Mouse (Mus musculus) lung, postnatal 25 days (tissue): ENCODE results near the gene Pitpna.
"Not testable (repeated sequence)": the region's sequence is repeated elsewhere in the genome, so short reads cannot be mapped to it uniquely, and the experiment has no call there.

ENCODE experiments used
- DNase-seq: peaks from one replicate; pipeline ENCODE4 v3.0.0; 2022; ENCODE audit warnings: low spot score

Pitpna gene

DNA sequence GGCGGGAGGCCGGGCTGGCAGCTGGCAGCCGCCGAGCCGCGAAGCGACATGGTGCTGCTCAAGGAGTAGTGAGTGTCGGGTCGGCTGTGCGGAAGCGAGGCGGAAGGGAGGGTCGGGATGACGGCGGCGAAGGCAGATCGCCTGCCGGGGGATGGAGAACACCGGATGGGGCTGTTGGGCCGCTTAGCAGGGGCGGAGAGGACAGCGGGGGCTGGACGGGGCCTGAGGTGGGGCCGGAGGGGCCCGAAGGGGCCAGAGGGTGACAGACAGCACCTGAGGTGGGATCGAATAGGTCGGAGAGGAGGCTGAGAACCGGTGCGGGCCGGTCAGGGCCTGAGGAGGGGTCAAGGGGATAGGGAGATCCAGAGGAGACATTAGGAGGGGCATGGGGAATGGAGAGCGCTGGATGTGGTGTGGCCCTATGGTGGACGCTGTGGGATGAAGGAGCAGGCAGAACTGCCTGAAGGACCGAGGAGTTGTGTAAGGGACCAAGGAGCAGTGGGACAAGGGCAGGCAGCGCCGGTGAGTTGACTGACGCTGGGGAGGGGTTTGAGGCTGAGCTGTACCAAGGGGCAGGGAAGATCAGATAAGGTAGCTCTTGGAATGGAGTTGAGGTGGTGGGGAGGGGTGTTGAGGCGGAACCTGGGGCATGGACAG, 516 bp downstream of the Pitpna start:
- DNase-seq = peak; percentile 79

- DNase-seq = peak; percentile 42
These were observed 4.7 kb downstream of the Pitpna start for GRCm38 (mm10) chr11:75592612-75593011.

DNA sequence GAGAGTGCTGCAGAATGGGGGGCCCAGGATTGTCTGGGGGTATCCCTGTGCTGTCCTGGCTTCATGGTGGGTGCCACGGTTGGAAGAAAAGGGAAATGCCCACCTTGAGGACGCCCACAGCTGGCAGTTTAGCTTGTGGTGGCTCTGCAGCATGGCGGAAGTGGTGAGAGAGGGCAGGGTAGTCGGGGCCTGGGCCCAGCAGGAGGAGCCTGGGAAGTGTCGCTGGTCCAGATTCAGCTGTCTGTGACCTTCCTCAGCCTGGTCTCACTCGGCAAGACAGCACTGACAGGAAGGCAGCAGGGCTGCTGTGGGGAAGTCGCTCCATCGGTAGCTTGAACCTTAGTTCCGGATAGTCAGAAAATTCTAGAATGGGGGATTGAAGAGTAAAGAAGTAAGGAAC, 6.5 kb downstream of the Pitpna start:
- DNase-seq = peak; percentile 41

DNA sequence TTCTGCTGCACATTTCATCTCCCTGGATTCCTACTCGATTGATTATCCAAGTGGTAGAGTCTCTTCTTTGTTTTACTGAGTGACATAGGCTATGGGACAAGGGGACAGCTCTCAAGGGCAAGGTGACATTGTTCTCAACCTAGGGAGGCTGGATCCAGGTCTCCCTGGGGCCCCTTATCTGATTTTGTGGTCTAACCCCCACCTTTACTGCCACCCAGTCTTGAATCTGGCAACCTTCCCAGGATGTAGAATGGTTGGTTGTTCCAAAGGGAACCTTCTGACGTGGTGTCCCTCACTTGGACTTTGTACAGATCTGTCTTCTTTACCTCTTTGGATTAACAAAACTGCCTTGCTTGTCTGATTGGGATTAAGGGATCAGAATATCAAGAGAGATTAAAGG, 7.5 kb downstream of the Pitpna start:
- no peak for DNase-seq

DNA sequence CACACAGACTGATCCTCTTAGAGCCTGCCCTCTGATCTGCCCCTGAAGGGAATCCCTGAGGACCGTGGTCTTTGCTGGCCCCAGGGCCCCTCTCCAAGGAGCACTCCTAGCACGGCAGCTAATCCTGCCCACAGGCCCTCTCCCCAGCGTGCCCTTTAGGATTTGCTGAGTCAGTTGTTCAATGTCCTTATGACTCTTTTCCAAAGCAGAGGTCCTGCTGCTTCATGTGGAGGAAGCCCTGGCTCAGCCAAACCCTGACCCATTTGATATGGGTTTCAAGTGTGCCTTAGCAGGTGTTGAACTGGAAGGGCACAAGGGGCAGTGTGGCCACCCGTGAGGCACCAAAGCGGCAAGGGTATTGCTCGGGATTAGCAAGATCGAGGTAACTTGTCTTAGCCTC, 7.9 kb downstream of the Pitpna start:
- DNase-seq = no peak

GRCm38 (mm10) chr11:75596726-75597255, 8.9 kb downstream of the Pitpna start:
- no peak for DNase-seq

DNA sequence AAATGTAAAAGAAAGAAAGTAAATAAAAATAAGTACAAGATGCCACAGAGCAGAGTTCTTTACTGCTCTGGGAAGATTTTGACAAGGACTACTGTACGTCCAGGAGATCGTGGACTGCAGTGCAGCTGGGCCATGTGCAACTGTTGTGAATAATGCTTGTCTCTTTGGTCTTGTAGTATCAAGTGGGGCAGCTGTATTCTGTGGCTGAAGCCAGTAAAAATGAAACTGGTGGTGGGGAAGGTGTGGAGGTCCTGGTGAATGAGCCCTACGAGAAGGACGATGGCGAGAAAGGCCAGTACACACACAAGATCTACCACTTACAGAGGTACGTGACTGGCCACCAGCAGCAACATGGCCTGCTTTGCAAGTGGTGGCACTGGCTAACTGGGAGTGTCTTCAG, 10.1 kb downstream of the Pitpna start:
- DNase-seq = no peak

GRCm38 (mm10) chr11:75599802-75600201, 11.9 kb downstream of the Pitpna start:
- not testable (repeated sequence) for DNase-seq

DNA sequence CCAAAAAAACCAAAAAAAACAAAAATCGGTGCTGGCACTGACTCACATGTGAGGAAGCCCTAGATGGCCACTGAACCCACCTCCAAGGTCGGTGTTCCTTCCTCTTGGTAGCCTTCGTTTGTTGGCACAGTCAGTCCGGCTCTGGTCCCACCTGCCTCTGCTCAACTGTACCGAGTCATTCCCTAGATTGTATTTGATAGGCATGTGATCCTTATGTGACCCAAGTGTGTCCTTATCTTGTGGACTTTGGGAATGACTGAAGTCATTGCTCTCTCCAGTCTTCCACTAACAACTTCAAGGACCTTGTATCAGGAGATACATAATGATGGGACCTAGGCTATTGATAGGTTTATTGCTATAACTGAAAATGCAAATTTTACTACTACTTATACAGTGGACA, 16.9 kb downstream of the Pitpna start:
- DNase-seq = no peak

- no peak for DNase-seq
These were observed 17.4 kb downstream of the Pitpna start for GRCm38 (mm10) chr11:75605318-75605717.

- DNase-seq = no peak
These were observed 20.9 kb downstream of the Pitpna start for GRCm38 (mm10) chr11:75608776-75609175.

DNA sequence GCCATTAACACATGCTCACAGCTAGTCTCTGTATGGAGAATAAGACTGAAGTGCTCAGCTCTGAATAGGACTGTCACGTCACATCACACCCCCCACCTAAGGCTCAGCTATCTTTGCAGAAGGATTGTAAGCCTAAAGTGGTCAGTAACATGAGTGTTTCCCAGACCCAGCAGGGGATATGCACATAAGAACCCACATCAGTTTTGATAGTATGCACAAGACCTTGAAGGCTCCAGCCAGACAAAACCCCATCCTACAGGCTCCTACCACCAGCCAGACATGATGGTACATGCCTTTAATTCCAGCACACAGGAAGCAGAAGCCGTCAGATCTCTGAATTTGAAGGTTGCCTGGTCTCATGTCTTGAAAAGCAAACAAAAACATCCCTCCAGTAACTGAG, 22.1 kb downstream of the Pitpna start:
- no peak for DNase-seq

DNA sequence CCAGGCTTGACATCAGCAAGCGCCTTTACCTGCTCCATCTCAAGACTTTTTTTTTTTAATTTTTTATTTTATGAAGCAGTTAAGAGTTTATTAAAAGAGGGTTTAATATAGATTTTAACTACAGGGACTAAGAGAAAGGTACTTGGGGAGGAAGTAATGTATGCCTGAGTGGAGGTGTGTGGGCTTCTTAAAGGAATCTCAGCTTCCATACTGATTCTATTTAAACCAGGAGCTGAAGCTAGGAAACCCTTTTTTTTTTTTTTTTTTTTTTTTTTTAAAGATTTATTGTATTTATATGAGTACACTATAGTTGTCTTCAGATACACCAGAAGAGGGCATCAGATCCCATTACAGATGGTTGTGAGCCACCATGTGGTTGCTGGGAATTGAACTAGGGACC, 26.9 kb downstream of the Pitpna start:
- no peak for DNase-seq

GRCm38 (mm10) chr11:75615556-75615955, 27.7 kb downstream of the Pitpna start:
- no peak for DNase-seq

DNA sequence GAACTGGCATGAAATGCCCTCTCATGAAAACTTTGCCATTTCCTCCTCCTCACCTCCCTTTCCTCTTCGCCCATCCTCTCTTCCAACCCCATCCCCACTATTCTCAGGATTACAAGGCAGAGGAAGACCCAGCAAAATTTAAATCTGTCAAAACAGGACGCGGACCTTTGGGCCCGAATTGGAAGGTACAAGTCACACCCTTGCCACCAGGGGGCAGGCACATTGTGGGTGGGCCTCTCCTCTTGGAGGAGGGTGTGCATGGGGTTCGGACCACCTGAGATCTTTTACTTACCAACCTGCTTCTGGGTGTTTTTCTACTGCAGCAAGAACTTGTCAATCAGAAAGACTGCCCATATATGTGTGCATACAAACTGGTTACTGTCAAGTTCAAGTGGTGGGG, 31.2 kb downstream of the Pitpna start:
- DNase-seq = no peak

DNA sequence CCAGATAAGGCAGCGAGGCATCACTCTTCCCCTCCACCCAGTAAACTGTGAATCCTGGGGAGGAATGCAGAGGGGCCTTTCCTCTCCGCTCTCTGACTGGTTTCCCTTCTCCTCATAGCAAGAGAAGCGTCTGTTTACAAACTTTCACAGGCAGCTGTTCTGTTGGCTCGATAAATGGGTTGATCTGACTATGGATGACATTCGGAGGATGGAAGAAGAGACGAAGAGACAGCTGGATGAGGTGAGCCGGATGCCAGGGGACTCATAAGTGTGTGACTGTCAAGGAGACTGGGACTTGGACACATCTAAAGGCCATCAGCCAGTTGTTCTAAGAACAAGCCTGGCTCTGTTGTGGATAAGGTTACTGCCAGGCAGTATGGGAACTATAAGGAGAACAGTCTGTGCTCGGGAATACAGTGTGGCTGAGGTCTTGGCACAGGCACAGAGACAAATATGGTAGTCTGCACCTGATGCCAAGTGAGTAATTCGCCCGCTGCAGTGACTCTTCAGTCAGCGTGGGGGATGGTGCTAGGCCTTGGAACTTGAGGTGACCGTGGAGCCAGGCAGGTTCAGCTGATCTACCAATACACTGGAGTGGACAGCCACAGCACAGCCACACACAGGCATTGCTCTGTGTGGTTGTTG, 32.4 kb downstream of the Pitpna start:
- DNase-seq = no peak

- DNase-seq = no peak
These were observed 33.5 kb downstream of the Pitpna start for GRCm38 (mm10) chr11:75621426-75621825.

DNA sequence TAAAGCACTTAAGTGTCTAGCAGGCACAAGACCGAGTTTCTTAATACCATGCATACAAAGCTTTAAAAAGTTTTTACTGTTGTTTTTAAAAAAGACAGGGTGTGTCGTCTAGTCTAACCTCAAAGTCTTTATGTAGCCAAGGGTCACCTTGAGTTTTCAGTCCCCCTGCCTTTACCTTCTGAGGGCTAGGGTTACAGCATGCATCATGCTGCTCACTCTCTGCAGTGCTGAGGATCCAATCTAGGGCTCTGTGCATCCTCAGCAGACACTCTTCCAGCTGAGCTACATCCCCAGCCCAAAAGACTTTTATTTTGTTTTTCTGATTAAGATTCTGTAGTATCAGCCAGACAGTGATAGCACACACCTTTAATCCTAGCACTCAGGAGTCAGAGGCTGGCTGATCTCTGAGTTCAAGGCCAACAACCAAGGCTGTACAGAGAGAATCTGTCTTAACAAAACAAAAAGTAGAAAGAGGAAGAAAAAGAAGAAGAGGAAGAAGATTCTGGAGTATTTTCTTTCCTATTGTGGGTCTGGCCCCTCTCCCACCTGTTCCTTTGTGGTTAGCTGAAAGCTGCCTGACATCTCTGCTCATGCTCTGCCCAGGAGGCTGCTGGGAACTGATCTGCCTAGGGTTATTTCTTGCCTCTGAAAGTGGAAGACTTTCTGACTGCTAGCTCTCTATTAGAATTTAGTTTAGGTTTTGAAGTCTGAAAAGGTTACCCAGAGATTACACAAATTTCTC, 34.9 kb downstream of the Pitpna start:
- no peak for DNase-seq

GRCm38 (mm10) chr11:75624102-75624554, 36.2 kb downstream of the Pitpna start:
- no peak for DNase-seq

DNA sequence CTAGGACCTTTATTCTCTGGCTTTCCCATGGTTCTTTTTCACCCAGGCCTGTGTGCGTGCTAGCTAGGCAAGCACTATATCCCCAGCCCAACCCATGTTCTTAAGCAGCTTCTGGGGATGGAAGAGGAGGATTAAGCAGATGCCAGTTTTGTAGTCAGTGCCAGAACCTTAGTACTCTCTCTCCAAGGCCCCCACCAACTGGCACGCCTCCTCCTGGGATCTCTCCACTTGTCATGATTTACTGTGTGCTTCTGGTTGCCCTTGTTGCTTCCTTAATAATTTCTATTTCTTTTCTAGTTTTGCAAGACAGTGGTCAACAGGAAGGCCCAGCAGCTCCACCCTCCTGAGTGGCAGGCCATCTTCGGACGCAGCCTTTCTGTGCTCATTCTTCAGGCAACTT, 37.9 kb downstream of the Pitpna start:
- DNase-seq = no peak

DNA sequence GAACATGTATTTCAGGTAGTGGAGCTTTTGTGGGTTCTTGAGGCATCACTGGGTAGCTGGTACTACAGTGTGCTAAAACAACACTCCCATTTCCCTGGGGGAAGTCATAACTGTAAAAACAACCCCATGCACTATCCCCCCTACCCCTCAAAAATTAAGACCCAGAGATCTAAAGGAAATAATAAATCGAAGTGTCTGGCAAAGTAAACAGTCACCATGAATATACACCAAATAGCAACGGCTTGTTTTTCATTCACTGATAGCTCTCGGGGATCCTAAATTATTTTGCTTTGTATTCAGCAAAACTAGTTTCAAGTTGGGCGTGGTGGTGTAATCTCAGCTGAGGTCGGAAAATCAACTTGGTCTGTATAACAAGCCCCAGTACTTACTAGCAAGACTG, 42.2 kb downstream of the Pitpna start:
- no peak for DNase-seq

- peak; percentile 98 for DNase-seq
These were observed 42.8 kb downstream of the Pitpna start, which contains the start of gene Inpp5k for GRCm38 (mm10) chr11:75630645-75631229. Gene Inpp5k, plus strand, starts transcription at chr11:75630988.
